Mouse (Mus musculus) MEL (cell line): ENCODE measurements at regions not wholly inside any gene's neighbourhood (a gene's known extent, or its start where the extent isn't known, plus 50 kb on each side); places are given as distances from the start of the nearest gene placed in this dataset.

Experiments
- CHD2 ChIP-seq: IDR thresholded peaks from 2 replicates; pipeline ENCODE4 v1.6.1; 2011; ENCODE audit warnings: low read length, improper control_type of control experiment
- CTCF ChIP-seq, 3 experiments: IDR thresholded peaks in 2 of 3; conservative IDR thresholded peaks in 1 of 3; 2 replicates each; pipeline ENCODE4 v1.5.1; 2011 to 2012; ENCODE audit warnings: low read length in 3 of 3, low read depth in 2 of 3, mild to moderate bottlenecking in 2 of 3, improper control_type of control experiment in 1 of 3, inconsistent platforms in 1 of 3, mixed read lengths in 1 of 3, moderate library complexity in 1 of 3; ENCODE audit not compliant: control insufficient read depth in 1 of 3, insufficient read depth in 1 of 3, poor library complexity in 1 of 3, severe bottlenecking in 1 of 3
- EP300 ChIP-seq, 2 experiments: IDR thresholded peaks; 2 replicates each; pipeline ENCODE4 v1.6.1; 2011; ENCODE audit warnings: improper control_type of control experiment in 2 of 2, low read length in 2 of 2, low read depth in 1 of 2, mild to moderate bottlenecking in 1 of 2
- MAX ChIP-seq: IDR thresholded peaks from 2 replicates; pipeline ENCODE4 v1.6.1; 2011; ENCODE audit warnings: low read length, improper control_type of control experiment
- MAZ ChIP-seq: IDR thresholded peaks from 2 replicates; pipeline ENCODE4 v1.6.1; 2012; ENCODE audit warnings: low read depth, mild to moderate bottlenecking, inconsistent platforms, low read length, improper control_type of control experiment
- MEF2A ChIP-seq: IDR thresholded peaks from 2 replicates; pipeline ENCODE4 v1.6.1; 2014; ENCODE audit warnings: low read depth, mild to moderate bottlenecking, inconsistent platforms, low read length, improper control_type of control experiment; ENCODE audit not compliant: poor library complexity, insufficient replicate concordance, severe bottlenecking; ENCODE audit errors: extremely low read depth
- NRF1 ChIP-seq: IDR thresholded peaks from 2 replicates; pipeline ENCODE4 v1.6.1; 2014; ENCODE audit warnings: low read depth, mild to moderate bottlenecking, inconsistent platforms, low read length, improper control_type of control experiment, moderate library complexity; ENCODE audit not compliant: poor library complexity, insufficient read depth, severe bottlenecking
- POLR2A ChIP-seq, 2 experiments: IDR thresholded peaks; 2 replicates each; pipeline ENCODE4 v1.6.1; 2011 to 2012; ENCODE audit warnings: low read length in 2 of 2, mild to moderate bottlenecking in 2 of 2, control low read depth in 1 of 2, improper control_type of control experiment in 1 of 2, low read depth in 1 of 2, moderate library complexity in 1 of 2; ENCODE audit not compliant: control insufficient read depth in 1 of 2, insufficient read depth in 1 of 2, poor library complexity in 1 of 2
- RAD21 ChIP-seq: IDR thresholded peaks from 2 replicates; pipeline ENCODE4 v1.6.1; 2011; ENCODE audit warnings: mild to moderate bottlenecking, low read depth, low read length, improper control_type of control experiment
- SIN3A ChIP-seq: IDR thresholded peaks from 2 replicates; pipeline ENCODE4 v1.6.1; 2012; ENCODE audit warnings: low read length, improper control_type of control experiment, inconsistent platforms
- ZC3H11A ChIP-seq: IDR thresholded peaks from 2 replicates; pipeline ENCODE4 v1.6.1; 2012; ENCODE audit warnings: low read depth, mild to moderate bottlenecking, inconsistent platforms, low read length, improper control_type of control experiment

- TF ChIP-seq NRF1 (no peak), ZC3H11A (no peak), POLR2A (IDR thresholded peaks at IDR 0.05; ENCODE audit: control insufficient read depth in 1 of 2, insufficient read depth in 1 of 2, low read depth in 1 of 2, low read length in 2 of 2, poor library complexity in 1 of 2) (no peak), CHD2 (no peak), EP300 (IDR thresholded peaks at IDR 0.05; ENCODE audit: low read depth in 1 of 2, low read length in 2 of 2) (peak in 1 of 2 experiments; percentile 15; a peak in 1 of 4 replicates), CTCF (IDR thresholded peaks at IDR 0.05 in 2 of 3, conservative IDR thresholded peaks at IDR 0.05 in 1 of 3; ENCODE audit: control insufficient read depth in 1 of 3, insufficient read depth in 1 of 3, low read depth in 2 of 3, low read length in 3 of 3, poor library complexity in 1 of 3, severe bottlenecking in 1 of 3) (no peak), RAD21 (no peak), MEF2A (no peak), SIN3A (no peak), MAZ (no peak), MAX (no peak)
These were observed 920.4 kb upstream of the Celf2 start for GRCm38 (mm10) chr2:8429652-8430343.
